Mouse (Mus musculus): ENCODE results near the gene Psme4. TPM values are rescaled to one million over a fixed set of nuclear protein-coding genes. Genes with fewer than 3 reads are reported as not detected.
A peak's percentile ranks its signal among the peaks of the same experiment; 100 is the strongest.
"Not testable (repeated sequence)": the region's sequence is repeated elsewhere in the genome, so short reads cannot be mapped to it uniquely, and the experiment has no call there.

The Psme4 gene
- polyA plus RNA-seq (2012; ENCODE audit: insufficient read depth, insufficient read length, low replicate concordance, missing spikeins): 46.7 TPM in 1 of 2 replicates, not detected in the other

GRCm38 (mm10) chr11:30771267-30771903 lies at the start of gene Psme4:
Gene Psme4 (plus strand): TSS chr11:30771726.
- 1% methylated on average over 43 of the region's 43 CpGs for WGBS
- TF ChIP-seq CTCF (IDR thresholded peaks at IDR 0.05; ENCODE audit: insufficient read depth, low read depth, low read length) (no peak), POLR2A (IDR thresholded peaks at IDR 0.05; ENCODE audit: insufficient read depth, low read depth, low read length) (peak; percentile 96)
- Histone ChIP-seq H3K4me3 (ENCODE audit: insufficient read depth, low read depth, low read length) (peak within 1 kb of the TSS; percentile 86), H3K27ac (ENCODE audit: insufficient read depth, low read depth, low read length) (peak within 1 kb of the TSS; percentile 86), H3K4me1 (ENCODE audit: control insufficient read depth, insufficient read depth, low read length) (no peaks in the 10 kb centered on the region)

DNA sequence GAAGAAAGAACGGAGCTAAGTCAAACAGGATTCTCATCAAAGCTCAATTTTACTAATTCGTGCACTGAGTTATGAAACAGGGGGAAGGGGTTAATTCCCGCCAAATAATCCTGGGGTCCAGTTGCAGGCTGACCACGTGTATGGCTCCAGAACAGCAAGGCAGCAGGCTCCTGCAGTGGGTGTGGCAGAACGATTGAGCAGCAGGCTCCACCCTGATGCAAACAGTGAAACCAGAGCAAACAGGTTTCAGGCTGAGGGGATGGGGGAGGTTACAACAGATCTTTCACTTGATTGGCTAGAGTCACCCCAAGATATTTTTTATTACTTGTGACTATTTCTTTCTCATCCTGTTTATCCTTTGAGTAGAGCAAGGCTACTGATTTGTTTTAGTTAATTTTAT lies 48.1 kb upstream of the Psme4 start:
- H3K4me1 ChIP-seq (ENCODE audit: control insufficient read depth, insufficient read depth, low read length): peaks cover 3% of the 10 kb centered on the region; the same call in 1 of the 2 replicates
- no peak for TF ChIP-seq POLR2A (IDR thresholded peaks at IDR 0.05; ENCODE audit: insufficient read depth, low read depth, low read length)
- no peak for TF ChIP-seq CTCF (IDR thresholded peaks at IDR 0.05; ENCODE audit: insufficient read depth, low read depth, low read length)
- no peak overlapping the region for H3K4me3 ChIP-seq (ENCODE audit: insufficient read depth, low read depth, low read length)
- H3K27ac ChIP-seq (ENCODE audit: insufficient read depth, low read depth, low read length): no peak overlapping the region
- WGBS: 61% methylated on average over 5 of the region's 5 CpGs

GRCm38 (mm10) chr11:30730721-30731120 lies 40.8 kb upstream of the Psme4 start:
- Histone ChIP-seq H3K4me1 (ENCODE audit: control insufficient read depth, insufficient read depth, low read length) (no peaks in the 10 kb centered on the region), H3K4me3 (ENCODE audit: insufficient read depth, low read depth, low read length) (no peak overlapping the region), H3K27ac (ENCODE audit: insufficient read depth, low read depth, low read length) (no peak overlapping the region)
- TF ChIP-seq CTCF (IDR thresholded peaks at IDR 0.05; ENCODE audit: insufficient read depth, low read depth, low read length) (no peak), POLR2A (IDR thresholded peaks at IDR 0.05; ENCODE audit: insufficient read depth, low read depth, low read length) (no peak)

DNA sequence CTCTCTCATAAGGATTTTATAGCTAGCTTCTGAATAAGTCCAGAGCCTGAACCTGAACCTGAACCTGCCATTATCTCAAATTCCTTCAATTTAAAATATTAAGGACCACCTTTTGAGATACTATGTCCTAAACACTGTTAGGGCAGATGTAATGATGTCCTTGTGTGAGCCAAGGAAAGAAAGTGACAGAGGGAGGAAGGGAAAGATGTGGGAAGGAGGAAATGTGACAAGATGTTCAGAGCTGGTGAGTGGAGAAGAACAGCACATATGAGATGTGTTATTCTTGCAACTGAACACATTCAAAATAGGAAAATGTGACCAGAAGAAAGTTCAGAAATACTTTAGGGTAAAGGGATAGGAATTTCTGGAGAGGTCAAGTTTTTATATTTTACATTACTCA lies 38.1 kb upstream of the Psme4 start:
- no peaks in the 10 kb centered on the region for H3K4me1 ChIP-seq (ENCODE audit: control insufficient read depth, insufficient read depth, low read length)
- no peak overlapping the region for H3K27ac ChIP-seq (ENCODE audit: insufficient read depth, low read depth, low read length)
- no peak overlapping the region for H3K4me3 ChIP-seq (ENCODE audit: insufficient read depth, low read depth, low read length)
- TF ChIP-seq POLR2A (IDR thresholded peaks at IDR 0.05; ENCODE audit: insufficient read depth, low read depth, low read length) (no peak), CTCF (IDR thresholded peaks at IDR 0.05; ENCODE audit: insufficient read depth, low read depth, low read length) (no peak)

DNA sequence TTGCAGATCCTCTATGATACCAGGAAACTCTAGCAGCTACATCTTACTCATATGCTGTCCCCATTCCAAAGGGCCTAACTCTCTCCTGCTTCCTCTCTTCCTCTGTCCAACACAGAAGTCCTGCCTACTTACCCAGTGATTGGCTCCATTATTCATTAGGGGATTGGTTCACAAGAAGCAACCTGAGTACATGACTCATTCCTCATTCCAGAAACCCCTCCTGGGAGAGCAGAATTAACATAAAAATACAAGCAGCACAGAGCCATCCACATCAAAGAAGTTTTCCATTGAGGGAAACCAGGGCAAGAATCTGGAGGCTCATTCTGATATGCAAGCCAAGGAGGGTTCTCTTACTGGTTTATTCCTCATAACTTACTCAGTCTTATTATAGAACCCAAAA lies 27.5 kb upstream of the Psme4 start:
- Histone ChIP-seq H3K4me1 (ENCODE audit: control insufficient read depth, insufficient read depth, low read length) (no peaks in the 10 kb centered on the region), H3K4me3 (ENCODE audit: insufficient read depth, low read depth, low read length) (no peak overlapping the region), H3K27ac (ENCODE audit: insufficient read depth, low read depth, low read length) (no peak overlapping the region)
- no peak for TF ChIP-seq POLR2A (IDR thresholded peaks at IDR 0.05; ENCODE audit: insufficient read depth, low read depth, low read length)
- no peak for TF ChIP-seq CTCF (IDR thresholded peaks at IDR 0.05; ENCODE audit: insufficient read depth, low read depth, low read length)

DNA sequence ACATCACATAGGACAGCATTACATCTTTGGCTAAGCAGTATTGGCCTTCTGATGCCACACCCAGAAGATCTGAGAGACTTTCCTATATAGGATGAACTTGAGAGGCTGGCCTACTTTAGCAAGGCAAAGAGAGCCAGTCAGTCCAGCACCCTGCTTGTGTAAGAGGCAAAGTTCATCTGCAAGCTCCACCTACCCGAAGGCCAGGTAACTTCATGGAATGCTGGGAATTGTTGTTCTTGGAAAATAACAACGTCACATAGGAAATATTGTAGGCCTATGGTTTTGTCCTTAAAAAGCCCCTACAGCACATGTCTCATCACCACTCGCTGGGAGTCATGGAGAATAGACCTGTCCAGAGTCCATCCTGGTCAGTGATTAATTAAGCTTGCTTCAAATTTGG lies 22.6 kb upstream of the Psme4 start:
- TF ChIP-seq CTCF (IDR thresholded peaks at IDR 0.05; ENCODE audit: insufficient read depth, low read depth, low read length) (no peak), POLR2A (IDR thresholded peaks at IDR 0.05; ENCODE audit: insufficient read depth, low read depth, low read length) (no peak)
- Histone ChIP-seq H3K4me3 (ENCODE audit: insufficient read depth, low read depth, low read length) (no peak overlapping the region), H3K4me1 (ENCODE audit: control insufficient read depth, insufficient read depth, low read length) (no peaks in the 10 kb centered on the region), H3K27ac (ENCODE audit: insufficient read depth, low read depth, low read length) (peak overlapping the region; percentile 57)
- WGBS: 95% methylated on average over 3 of the region's 3 CpGs

GRCm38 (mm10) chr11:30749587-30749986 lies 21.9 kb upstream of the Psme4 start:
- no peaks in the 10 kb centered on the region for H3K4me1 ChIP-seq (ENCODE audit: control insufficient read depth, insufficient read depth, low read length)

DNA sequence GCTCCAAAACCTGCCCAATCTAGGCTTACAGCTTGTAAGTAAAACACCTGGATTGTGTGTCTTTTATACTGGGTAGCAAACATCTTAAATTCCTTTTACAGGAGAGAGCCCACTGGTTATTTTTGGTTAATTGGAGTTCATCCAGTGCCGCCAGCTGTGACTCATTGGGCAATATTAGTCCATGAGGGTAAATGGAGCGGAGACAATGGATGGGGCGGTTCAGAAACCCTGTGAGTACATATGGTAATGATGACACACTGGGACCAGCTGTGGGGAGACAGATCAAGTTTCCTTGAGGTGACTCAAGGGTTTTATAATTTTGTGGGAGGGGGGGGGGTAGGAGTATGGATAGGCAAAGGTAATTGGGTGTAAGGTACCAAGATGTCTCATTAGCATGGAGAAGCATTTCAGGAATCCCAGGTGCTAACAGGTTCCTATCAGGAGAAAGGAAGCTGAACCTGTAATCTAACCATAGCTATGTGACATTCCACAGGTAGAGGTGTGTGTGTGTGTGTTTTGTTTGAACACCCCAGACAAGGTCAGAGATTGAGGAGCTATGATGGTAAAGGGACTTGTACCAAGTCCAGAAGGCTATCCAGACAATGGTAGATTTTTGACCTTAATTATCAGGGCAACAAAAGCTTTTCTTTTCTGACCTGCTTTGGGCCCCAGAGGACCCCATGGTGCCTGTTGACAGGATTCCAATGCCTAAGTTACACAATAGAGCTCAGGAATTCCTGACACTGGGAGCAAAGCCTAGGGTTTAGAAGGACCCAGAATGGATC lies 21.3 kb upstream of the Psme4 start:
- Histone ChIP-seq H3K4me3 (ENCODE audit: insufficient read depth, low read depth, low read length) (no peak overlapping the region), H3K27ac (ENCODE audit: insufficient read depth, low read depth, low read length) (peak overlapping the region; percentile 74), H3K4me1 (ENCODE audit: control insufficient read depth, insufficient read depth, low read length) (no peaks in the 10 kb centered on the region)
- TF ChIP-seq POLR2A (IDR thresholded peaks at IDR 0.05; ENCODE audit: insufficient read depth, low read depth, low read length): no peak
- TF ChIP-seq CTCF (IDR thresholded peaks at IDR 0.05; ENCODE audit: insufficient read depth, low read depth, low read length): no peak
- WGBS: 29% methylated on average over 3 of the region's 3 CpGs

More at GRCm38 (mm10) chr11:30749587-30749986, 21.9 kb upstream of the Psme4 start:
- Histone ChIP-seq H3K4me3 (ENCODE audit: insufficient read depth, low read depth, low read length) (no peak overlapping the region), H3K27ac (ENCODE audit: insufficient read depth, low read depth, low read length) (peak overlapping the region; percentile 72)
- 45% methylated on average over 3 of the region's 3 CpGs for WGBS
- TF ChIP-seq POLR2A (IDR thresholded peaks at IDR 0.05; ENCODE audit: insufficient read depth, low read depth, low read length): no peak
- no peak for TF ChIP-seq CTCF (IDR thresholded peaks at IDR 0.05; ENCODE audit: insufficient read depth, low read depth, low read length)

DNA sequence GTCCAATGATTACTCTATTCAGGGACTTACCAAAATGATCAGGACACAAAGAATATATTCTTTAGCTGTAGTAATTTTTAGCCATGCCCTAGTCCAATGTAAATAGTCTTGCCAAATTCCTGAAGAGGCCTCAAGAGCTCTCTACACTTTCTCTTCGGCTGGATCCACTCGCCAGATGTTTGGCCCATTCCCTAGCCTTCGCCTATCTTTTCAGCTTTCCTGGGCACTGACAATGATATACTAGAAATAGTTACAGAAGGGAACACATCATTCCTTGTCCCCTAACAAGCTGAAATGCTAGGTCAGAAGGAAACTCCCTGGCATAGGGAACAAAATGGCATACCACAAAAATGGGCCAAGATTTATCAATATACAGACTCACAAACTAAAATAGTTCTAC lies 18.6 kb upstream of the Psme4 start:
- Histone ChIP-seq H3K4me3 (ENCODE audit: insufficient read depth, low read depth, low read length) (no peak overlapping the region), H3K27ac (ENCODE audit: insufficient read depth, low read depth, low read length) (no peak overlapping the region), H3K4me1 (ENCODE audit: control insufficient read depth, insufficient read depth, low read length) (no peaks in the 10 kb centered on the region)
- TF ChIP-seq CTCF (IDR thresholded peaks at IDR 0.05; ENCODE audit: insufficient read depth, low read depth, low read length) (no peak), POLR2A (IDR thresholded peaks at IDR 0.05; ENCODE audit: insufficient read depth, low read depth, low read length) (no peak)
- 81% methylated on average over 3 of the region's 3 CpGs for WGBS

- peak overlapping the region; percentile 88 for H3K27ac ChIP-seq (ENCODE audit: insufficient read depth, low read depth, low read length)
- H3K4me3 ChIP-seq (ENCODE audit: insufficient read depth, low read depth, low read length): peak overlapping the region; percentile 73
- 49% methylated on average over 4 of the region's 4 CpGs for WGBS
- not testable (repeated sequence) for H3K4me1 ChIP-seq (ENCODE audit: control insufficient read depth, insufficient read depth, low read length)
Observed at GRCm38 (mm10) chr11:30754486-30754854, 17.1 kb upstream of the Psme4 start.

Measured in olfactory bulb, adult 2 months (tissue).